Mouse (Mus musculus) c-Kit-positive CD71-positive TER-119-negative erythroid progenitor cells, embryonic 14.5 days (primary cell): ENCODE results near the gene Mgp.

ENCODE experiments used
- DNase-seq: peaks from one replicate; pipeline ENCODE4 v3.0.0-alpha.2; 2013; ENCODE audit warnings: low read depth

The Mgp gene

GRCm38 (mm10) chr6:136850267-136850666 lies 25.4 kb downstream of the Mgp start:
- no peak for DNase-seq

GRCm38 (mm10) chr6:136848971-136849370 lies 26.7 kb downstream of the Mgp start:
- DNase-seq = no peak

DNA sequence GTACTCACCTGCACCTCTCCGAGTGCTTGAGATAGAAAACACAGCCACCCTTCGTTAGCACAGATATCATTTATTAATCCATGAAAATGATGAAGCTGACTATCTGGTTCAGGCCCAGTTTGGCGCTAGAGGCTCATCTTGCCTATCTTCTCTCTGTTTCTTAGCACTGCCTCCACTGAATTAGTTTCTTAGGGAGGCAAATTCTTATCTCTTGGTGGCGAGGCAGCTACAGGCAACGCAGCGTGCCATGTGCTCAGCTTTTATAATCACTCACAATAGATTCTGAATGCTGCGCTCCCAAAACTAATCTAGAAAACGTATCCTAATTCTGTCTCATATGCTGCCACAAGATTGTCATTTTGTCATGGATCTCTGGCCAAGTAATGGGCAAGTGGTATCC lies 27.2 kb downstream of the Mgp start:
- no peak for DNase-seq

GRCm38 (mm10) chr6:136847790-136848189 lies 27.8 kb downstream of the Mgp start:
- DNase-seq = no peak

GRCm38 (mm10) chr6:136847267-136847666 lies 28.4 kb downstream of the Mgp start:
- DNase-seq = no peak

DNA sequence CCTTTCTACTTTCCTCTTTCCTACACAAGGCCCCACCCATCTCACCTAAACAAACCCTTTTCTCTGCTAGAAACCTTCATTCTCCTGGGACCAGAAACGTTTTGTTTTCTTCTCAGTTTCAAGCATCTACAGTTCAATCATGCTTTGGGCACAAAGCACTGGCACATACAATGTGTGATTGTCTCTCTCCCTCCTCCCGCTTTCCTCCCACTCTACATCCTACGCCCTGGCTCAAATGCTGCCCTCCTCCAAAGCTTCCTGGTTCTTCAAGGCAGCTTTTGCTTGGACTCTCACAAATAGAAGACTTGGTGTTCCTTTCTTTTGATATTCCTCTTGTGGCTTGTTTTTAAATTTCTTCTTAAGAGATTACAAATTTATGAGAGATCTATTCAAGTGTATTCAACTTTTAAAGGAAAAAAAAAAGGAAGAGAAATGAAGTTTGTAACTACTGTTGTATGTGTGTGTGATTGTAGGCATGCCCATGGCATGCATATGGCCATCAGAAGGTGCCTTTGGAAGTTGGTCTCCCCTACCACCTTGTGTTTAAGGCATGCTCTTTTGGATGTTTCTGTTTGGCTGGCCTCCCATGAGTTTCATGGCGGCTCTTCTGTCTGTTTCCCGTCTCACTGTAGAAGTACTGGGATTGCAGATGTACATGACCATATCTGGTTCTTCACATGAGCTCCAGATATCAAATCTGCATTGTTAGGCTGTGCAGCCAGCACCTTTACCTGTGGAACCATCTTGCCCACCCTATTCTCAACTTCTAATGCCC lies 29.7 kb downstream of the Mgp start:
- DNase-seq = no peak

- DNase-seq = no peak
Observed at GRCm38 (mm10) chr6:136844903-136845302, 30.7 kb downstream of the Mgp start.

DNA sequence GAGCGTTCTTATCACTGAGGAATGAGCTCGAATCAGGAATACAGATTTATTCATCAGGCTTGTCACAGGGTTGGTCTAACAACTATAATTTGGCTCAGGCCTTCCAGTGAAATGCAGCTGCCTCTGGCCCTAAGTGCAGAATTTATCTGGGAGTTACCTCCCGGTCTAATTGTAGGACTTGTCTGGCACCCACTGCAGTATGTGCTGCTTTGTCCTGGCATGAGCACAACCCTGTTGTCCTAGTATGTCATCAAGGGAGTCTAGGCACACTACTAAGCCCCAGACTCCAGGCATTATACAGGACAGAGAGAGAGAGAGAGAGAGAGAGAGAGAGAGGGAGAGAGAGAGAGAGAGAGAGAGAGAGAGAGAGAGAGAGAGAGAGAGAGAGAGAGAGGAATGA lies 38.3 kb downstream of the Mgp start:
- no peak for DNase-seq

DNA sequence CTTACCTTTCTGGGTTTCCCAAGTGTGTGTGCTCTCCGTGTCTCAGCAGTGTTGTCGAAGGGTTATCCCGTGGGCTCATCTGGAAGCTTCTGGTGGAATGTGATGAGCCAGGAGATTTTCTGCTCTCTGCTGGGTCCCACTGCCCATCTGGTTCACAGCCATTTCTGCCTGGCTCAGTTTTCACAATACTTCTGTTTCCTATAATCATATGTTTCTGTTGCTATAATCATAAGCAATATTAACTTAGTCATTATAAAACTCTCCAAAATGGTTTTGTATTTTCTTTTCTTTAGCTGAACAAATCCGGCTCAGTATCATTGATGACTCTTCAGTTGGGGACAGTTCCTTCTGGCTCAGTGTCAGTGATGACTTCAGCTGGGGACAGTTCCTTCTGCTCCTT lies 40.3 kb downstream of the Mgp start, which contains the start of gene Smco3:
Smco3 (minus strand) TSS at position 101 of the 400 bp plus-strand sequence.
- no peak for DNase-seq

- no peak for DNase-seq
Observed at GRCm38 (mm10) chr6:136831712-136832111, 43.9 kb downstream of the Mgp start.

- DNase-seq = no peak
Observed at GRCm38 (mm10) chr6:136828681-136829080, 46.9 kb downstream of the Mgp start.

DNA sequence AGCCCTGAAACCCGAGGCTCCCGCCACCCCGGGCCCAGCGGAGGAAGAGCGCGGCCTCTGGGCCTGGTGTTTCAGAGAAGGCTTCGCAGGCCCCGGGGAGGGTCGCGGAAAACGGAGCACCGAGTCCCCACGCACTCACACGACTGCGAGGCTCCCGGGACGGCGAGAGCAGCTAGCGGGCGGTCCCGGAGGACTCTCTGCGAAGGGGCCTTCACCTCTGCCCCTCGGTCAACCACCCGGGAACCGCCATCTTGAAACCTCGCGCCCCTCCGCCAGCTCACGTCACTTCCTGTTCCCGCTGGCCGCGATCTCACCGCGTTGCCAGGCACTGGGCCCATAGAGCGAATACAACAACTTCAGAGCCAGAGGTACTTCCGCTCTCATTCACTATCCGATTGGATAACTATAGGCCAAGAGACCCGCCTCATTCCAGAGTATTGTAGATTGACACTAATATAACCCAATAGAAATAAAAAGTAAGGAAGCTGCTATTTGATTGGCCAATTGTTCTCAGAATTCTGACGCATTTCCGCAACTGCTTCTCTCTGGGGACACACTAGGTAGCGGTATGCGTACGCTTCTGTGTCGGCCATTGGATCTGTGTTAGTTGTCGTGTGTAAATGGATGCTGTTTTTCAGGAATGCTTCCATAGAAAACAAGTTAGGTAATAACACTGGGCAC lies 47.6 kb downstream of the Mgp start, which contains the start of gene Wbp11:
Wbp11 (minus strand) TSS at position 353 of the 681 bp plus-strand sequence.
- DNase-seq = peak; percentile 93

- DNase-seq = no peak
Observed at GRCm38 (mm10) chr6:136827516-136827880, 48.1 kb downstream of the Mgp start, which contains the start of gene BC049715. TSS of gene BC049715 (plus strand) at chr6:136827626.

DNA sequence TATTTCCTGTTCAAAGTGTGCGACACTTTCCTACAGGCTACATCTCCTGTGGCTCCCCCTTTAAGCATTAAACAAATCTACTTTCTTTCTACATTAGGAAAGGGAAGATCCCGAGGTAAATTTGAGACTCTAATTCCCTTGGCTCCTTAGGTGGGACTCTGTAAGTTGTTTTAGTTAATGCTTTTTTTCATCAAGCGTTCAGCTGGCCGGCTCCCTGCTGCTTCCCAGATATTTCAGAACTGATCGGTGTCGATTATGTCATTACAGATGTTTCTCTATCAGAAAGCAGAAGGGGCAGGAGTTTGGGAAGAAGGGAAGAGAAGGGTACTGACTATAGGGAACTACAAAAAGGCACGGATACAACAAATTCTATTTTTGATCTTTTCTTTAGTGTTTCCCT lies 48.5 kb downstream of the Mgp start:
- no peak for DNase-seq

DNA sequence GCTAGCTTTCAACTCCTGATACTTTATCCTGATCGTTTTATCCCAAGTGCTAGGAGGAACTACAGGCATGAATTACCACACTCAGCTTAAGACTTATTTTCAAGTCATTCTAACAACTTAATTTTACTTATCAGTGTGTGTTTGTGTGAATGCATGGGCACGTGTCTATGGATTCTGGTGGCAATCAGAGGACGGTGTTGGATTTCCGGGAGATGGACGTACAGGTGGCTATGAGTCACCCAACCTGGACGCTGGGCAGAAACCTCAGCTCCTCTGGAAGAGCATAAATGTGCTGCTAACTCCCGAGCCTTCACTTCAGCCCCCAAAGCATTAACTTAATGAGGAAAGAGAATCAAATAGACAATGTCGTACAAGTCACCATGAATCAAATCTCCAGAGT lies 50.6 kb downstream of the Mgp start:
- DNase-seq = no peak
